Comparison of ENCODE assay signal across 32 mouse cellular contexts in genomic region chr15:46625001-46625632, GRCm38 (mm10).
"Had no signal": no experiment of that assay in that cellular context is flagged by ENCODE, and none has a peak within 500 bp of the region (broad histone marks: within the 10 kb centered on the region; RNA-seq: fewer than 3 reads in every experiment).

No protein-coding gene starts in this region.

- H3K4me3 ChIP-seq: limb, embryonic 10.5 days; limb, embryonic 12.5 days; limb, embryonic 13.5 days; limb, embryonic 15.5 days; liver, embryonic 13.5 days; liver, embryonic 15.5 days; lung, embryonic 15.5 days; megakaryocyte, embryonic 14.5 days; midbrain, embryonic 10.5 days; midbrain, embryonic 12.5 days; midbrain, embryonic 13.5 days; midbrain, embryonic 15.5 days; myocyte; neural tube, embryonic 12.5 days; neural tube, embryonic 13.5 days had no signal

- H3K4me1 ChIP-seq: limb, embryonic 10.5 days; limb, embryonic 12.5 days; limb, embryonic 13.5 days; limb, embryonic 15.5 days; liver, embryonic 13.5 days; liver, embryonic 15.5 days; lung, embryonic 15.5 days; megakaryocyte, embryonic 14.5 days; midbrain, embryonic 10.5 days; midbrain, embryonic 12.5 days; midbrain, embryonic 13.5 days; midbrain, embryonic 15.5 days; neural tube, embryonic 12.5 days; neural tube, embryonic 13.5 days had no signal

- H3K9me3 ChIP-seq: limb, embryonic 10.5 days; limb, embryonic 12.5 days; limb, embryonic 13.5 days; limb, embryonic 15.5 days; liver, embryonic 15.5 days; lung, embryonic 15.5 days; megakaryocyte, embryonic 14.5 days; midbrain, embryonic 10.5 days; midbrain, embryonic 12.5 days; midbrain, embryonic 13.5 days; midbrain, embryonic 15.5 days; neural tube, embryonic 12.5 days; neural tube, embryonic 13.5 days had no signal

- H3K27me3 ChIP-seq: limb, embryonic 12.5 days; limb, embryonic 13.5 days; limb, embryonic 15.5 days; liver, embryonic 13.5 days; liver, embryonic 15.5 days; lung, embryonic 15.5 days; megakaryocyte, embryonic 14.5 days; midbrain, embryonic 12.5 days; midbrain, embryonic 13.5 days; midbrain, embryonic 15.5 days; neural tube, embryonic 12.5 days; neural tube, embryonic 13.5 days had no signal

- DNase-seq: left cerebral cortex, postnatal 4 days; liver; liver, embryonic 13.5 days; liver, postnatal 0 days; lung, adult 18-20 months; lung, adult 2 months; lung, embryonic 14.5 days; lung, postnatal 10 days; lung, postnatal 14 days; lung, postnatal 36 days; lung, postnatal 4 days; midbrain, embryonic 14.5 days had no signal

- H3K9ac ChIP-seq: limb, embryonic 12.5 days; limb, embryonic 13.5 days; limb, embryonic 15.5 days; liver, embryonic 13.5 days; liver, embryonic 14.5 days; liver, embryonic 15.5 days; liver, postnatal 0 days; lung, embryonic 14.5 days; lung, embryonic 15.5 days; midbrain, embryonic 12.5 days; midbrain, embryonic 13.5 days; midbrain, embryonic 15.5 days; neural tube, embryonic 12.5 days; neural tube, embryonic 13.5 days had no signal

- H3K4me2 ChIP-seq: limb, embryonic 12.5 days; limb, embryonic 13.5 days; limb, embryonic 15.5 days; liver, embryonic 11.5 days; liver, embryonic 13.5 days; liver, embryonic 15.5 days; lung, embryonic 14.5 days; lung, embryonic 15.5 days; midbrain, embryonic 11.5 days; midbrain, embryonic 12.5 days; midbrain, embryonic 13.5 days; midbrain, embryonic 15.5 days; neural tube, embryonic 12.5 days; neural tube, embryonic 13.5 days had no signal

- H3K27ac ChIP-seq: limb, embryonic 10.5 days; limb, embryonic 12.5 days; limb, embryonic 13.5 days; limb, embryonic 15.5 days; liver, embryonic 13.5 days; liver, embryonic 14.5 days; liver, embryonic 15.5 days; lung, embryonic 15.5 days; macrophage; midbrain, embryonic 10.5 days; midbrain, embryonic 12.5 days; midbrain, embryonic 13.5 days; midbrain, embryonic 15.5 days; neural tube, embryonic 12.5 days; neural tube, embryonic 13.5 days had no signal

- ATAC-seq: liver, postnatal 0 days; lung, postnatal 0 days; midbrain, embryonic 13.5 days; midbrain, embryonic 15.5 days; midbrain, embryonic 16.5 days had no signal

- H3K36me3 ChIP-seq: limb, embryonic 10.5 days; limb, embryonic 12.5 days; limb, embryonic 13.5 days; limb, embryonic 15.5 days; liver, embryonic 13.5 days; liver, embryonic 15.5 days; lung, embryonic 15.5 days; midbrain, embryonic 10.5 days; midbrain, embryonic 12.5 days; midbrain, embryonic 13.5 days; midbrain, embryonic 15.5 days; neural tube, embryonic 12.5 days; neural tube, embryonic 13.5 days had no signal
